Mouse (Mus musculus) left cerebral cortex, adult 8-10 months (tissue): Measurements from ENCODE around the gene Bptf. TPM values are rescaled to one million over a fixed set of nuclear protein-coding genes. Genes with fewer than 3 reads are reported as not detected.
A peak's percentile ranks its signal among the peaks of the same experiment; 100 is the strongest.
"Not testable (repeated sequence)": the region's sequence is repeated elsewhere in the genome, so short reads cannot be mapped to it uniquely, and the experiment has no call there.

Experiments used
- DNase-seq, 2 experiments: peaks; one replicate each; pipeline ENCODE4 v3.0.0; 2022; ENCODE audit warnings: low spot score in 2 of 2
- total RNA-seq, 4 experiments: library from RNA; stranded (reverse); gene quantifications; 2 replicates each; pipeline ENCODE4 v1.2.4; 2022

Gene Bptf
- total RNA-seq, 4 experiments from 2014 or later: 62.9 to 76.6 (median 65.4) TPM

- no peak for DNase-seq
These were observed 14.1 kb downstream of the Bptf start for GRCm38 (mm10) chr11:107117789-107118188.

GRCm38 (mm10) chr11:107113881-107114557 lies 17.9 kb downstream of the Bptf start:
- no peak for DNase-seq

- DNase-seq: no peak
These were observed 18.8 kb downstream of the Bptf start for GRCm38 (mm10) chr11:107113112-107113511.

- DNase-seq: no peak
These were observed 22.3 kb downstream of the Bptf start for GRCm38 (mm10) chr11:107109669-107110068.

GRCm38 (mm10) chr11:107108892-107109291 lies 23.0 kb downstream of the Bptf start:
- no peak for DNase-seq

GRCm38 (mm10) chr11:107107725-107108078 lies 24.2 kb downstream of the Bptf start:
- no peak for DNase-seq

- DNase-seq: no peak
These were observed 24.8 kb downstream of the Bptf start for GRCm38 (mm10) chr11:107106978-107107724.

GRCm38 (mm10) chr11:107106461-107106860 lies 25.5 kb downstream of the Bptf start:
- DNase-seq: no peak

- peak in 1 of 2 experiments; percentile 44 for DNase-seq
These were observed 26.7 kb downstream of the Bptf start for GRCm38 (mm10) chr11:107105227-107105626.

- DNase-seq: no peak
These were observed 28.2 kb downstream of the Bptf start for GRCm38 (mm10) chr11:107103736-107104135.

GRCm38 (mm10) chr11:107103224-107103589 lies 28.7 kb downstream of the Bptf start:
- DNase-seq: no peak

- DNase-seq: peak in 1 of 2 experiments; percentile 42
These were observed 29.3 kb downstream of the Bptf start for GRCm38 (mm10) chr11:107102465-107103223.

- no peak for DNase-seq
These were observed 35.0 kb downstream of the Bptf start for GRCm38 (mm10) chr11:107096973-107097372.

GRCm38 (mm10) chr11:107093871-107094270 lies 38.1 kb downstream of the Bptf start:
- DNase-seq: no peak

GRCm38 (mm10) chr11:107092637-107093036 lies 39.3 kb downstream of the Bptf start:
- no peak for DNase-seq

- DNase-seq: no peak
These were observed 46.1 kb downstream of the Bptf start for GRCm38 (mm10) chr11:107085866-107086265.

GRCm38 (mm10) chr11:107083480-107083879 lies 48.4 kb downstream of the Bptf start:
- DNase-seq: no peak

GRCm38 (mm10) chr11:107065216-107065785 lies 66.6 kb downstream of the Bptf start:
- no peak for DNase-seq

- DNase-seq: no peak
These were observed 67.3 kb downstream of the Bptf start for GRCm38 (mm10) chr11:107064590-107064989.

- no peak for DNase-seq
These were observed 68.9 kb downstream of the Bptf start for GRCm38 (mm10) chr11:107063067-107063466.

GRCm38 (mm10) chr11:107060941-107061340 lies 71.0 kb downstream of the Bptf start:
- no peak for DNase-seq

GRCm38 (mm10) chr11:107059634-107060033 lies 72.3 kb downstream of the Bptf start:
- not testable (repeated sequence) for DNase-seq
